Mouse (Mus musculus) brain, embryonic 14.5 days (tissue): ENCODE data around the gene Kcnip1. TPM values are rescaled to one million over a fixed set of nuclear protein-coding genes. Genes with fewer than 3 reads are reported as not detected.
A peak's percentile ranks its signal among the peaks of the same experiment; 100 is the strongest.

ENCODE experiments used
- DNase-seq: peaks from one replicate; pipeline ENCODE4 v3.0.0-alpha.2; 2011; ENCODE audit warnings: low read depth
- CTCF ChIP-seq: fragments of 200-500 bp; IDR thresholded peaks from 2 replicates; pipeline ENCODE4 v1.5.1; 2012; ENCODE audit warnings: inconsistent platforms, mild to moderate bottlenecking, moderate library complexity, borderline replicate concordance; ENCODE audit not compliant: insufficient read depth, insufficient read length; ENCODE audit errors: extremely low read depth
- POLR2A ChIP-seq: fragments of 200-500 bp; IDR thresholded peaks from 2 replicates; pipeline ENCODE4 v1.6.1; 2012; ENCODE audit warnings: mild to moderate bottlenecking, inconsistent platforms, borderline replicate concordance; ENCODE audit not compliant: poor library complexity, insufficient read depth, insufficient read length, severe bottlenecking; ENCODE audit errors: extremely low read depth
- polyA plus RNA-seq: library from polyadenylated mRNA; depleted of rRNA; stranded (reverse); fragments of >200 nt; gene quantifications from 2 replicates; pipeline ENCODE4 v1.2.3, GENCODE M21; 2012

Kcnip1 gene
- polyA plus RNA-seq, 1 experiment: 56.6 TPM

DNA sequence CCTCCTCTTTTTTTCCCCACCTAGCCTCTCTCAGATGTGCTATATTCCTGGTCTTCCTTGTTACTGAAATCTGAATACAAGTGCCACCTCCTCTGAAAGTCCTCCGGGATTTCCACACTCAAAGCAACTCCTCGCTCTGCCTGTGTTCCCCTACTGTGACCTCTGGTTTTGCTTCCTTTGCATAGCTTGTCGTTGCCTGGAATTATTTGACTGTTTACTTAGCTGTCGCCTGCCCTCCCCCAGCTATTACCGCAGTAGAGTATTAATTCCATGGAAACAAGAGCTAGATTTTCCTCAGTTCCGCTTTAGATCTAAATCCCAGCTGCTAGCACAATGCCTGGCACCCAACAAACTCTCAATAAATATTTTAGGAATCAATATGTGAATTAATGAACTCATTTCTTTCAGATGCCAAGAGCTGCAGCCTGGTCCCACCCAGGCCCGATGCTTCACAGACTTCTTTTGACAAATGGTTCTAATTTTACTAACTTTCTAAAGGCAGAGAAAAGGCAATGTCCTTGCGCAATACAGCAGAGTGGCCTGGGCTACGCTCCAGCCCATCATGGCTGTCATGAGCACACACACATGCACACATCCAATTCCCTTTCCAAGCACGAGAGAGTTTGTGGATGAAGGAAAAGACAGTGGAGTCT, 192.4 kb downstream of the Kcnip1 start:
- no peak for DNase-seq

GRCm38 (mm10) chr11:33799933-33800332, 193.0 kb downstream of the Kcnip1 start:
- peak; percentile 24 for DNase-seq

More for the DNA sequence above, 192.4 kb downstream of the Kcnip1 start:
- TF ChIP-seq POLR2A (no peak), CTCF (no peak)

DNA sequence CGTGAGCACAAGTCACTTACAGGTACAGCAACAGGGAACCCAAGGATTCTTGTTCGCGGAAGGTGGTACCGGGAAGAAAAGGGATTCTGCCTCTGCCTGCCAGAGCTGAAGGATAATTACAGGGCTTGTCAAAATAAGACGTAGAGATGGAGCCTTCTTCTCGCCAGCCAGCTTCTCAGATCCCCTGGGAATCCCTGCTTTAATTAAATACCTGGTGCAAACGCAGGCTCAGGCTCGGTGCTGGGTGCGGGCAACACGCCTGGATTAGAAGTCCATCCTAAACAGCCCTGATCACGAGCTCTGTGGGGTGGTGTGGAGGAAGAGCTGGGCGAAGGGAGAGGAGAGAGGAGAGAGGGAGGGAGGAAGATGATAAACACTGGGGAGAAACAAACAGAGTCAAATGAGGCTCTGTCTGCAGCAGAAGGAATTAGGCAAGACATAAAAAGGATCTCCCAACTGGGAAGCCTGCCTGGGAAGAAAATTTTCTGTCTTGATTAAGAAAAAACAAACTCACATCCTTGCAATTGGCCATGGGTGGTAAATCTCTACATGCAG, 194.8 kb downstream of the Kcnip1 start:
- peak; percentile 70 for DNase-seq
- TF ChIP-seq CTCF (no peak), POLR2A (no peak)

More at GRCm38 (mm10) chr11:33799933-33800332, 193.0 kb downstream of the Kcnip1 start:
- no peak for TF ChIP-seq CTCF
- TF ChIP-seq POLR2A: no peak

DNA sequence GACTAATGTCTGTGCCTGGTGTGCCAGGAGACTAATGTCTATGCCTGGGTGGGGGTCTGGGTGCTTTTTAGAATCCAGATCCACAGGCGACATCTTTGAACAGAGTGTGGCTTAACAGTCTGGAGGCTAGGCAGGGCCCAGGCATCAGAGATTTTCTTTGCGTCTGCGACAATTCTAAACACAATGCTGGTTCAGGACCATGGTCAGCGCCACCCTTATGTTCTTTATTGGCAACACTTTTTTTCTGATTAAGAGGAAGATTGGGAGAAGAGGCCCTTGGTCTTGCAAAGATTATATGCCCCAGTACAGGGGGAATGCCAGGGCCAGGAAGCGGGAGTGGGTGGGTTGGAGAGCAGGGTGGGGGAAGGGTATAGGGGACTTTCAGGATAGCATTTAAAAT, 205.6 kb downstream of the Kcnip1 start:
- peak; percentile 71 for DNase-seq
- TF ChIP-seq CTCF (no peak), POLR2A (no peak)

- DNase-seq: peak; percentile 93
These were observed 206.4 kb downstream of the Kcnip1 start for GRCm38 (mm10) chr11:33786572-33786971.

DNA sequence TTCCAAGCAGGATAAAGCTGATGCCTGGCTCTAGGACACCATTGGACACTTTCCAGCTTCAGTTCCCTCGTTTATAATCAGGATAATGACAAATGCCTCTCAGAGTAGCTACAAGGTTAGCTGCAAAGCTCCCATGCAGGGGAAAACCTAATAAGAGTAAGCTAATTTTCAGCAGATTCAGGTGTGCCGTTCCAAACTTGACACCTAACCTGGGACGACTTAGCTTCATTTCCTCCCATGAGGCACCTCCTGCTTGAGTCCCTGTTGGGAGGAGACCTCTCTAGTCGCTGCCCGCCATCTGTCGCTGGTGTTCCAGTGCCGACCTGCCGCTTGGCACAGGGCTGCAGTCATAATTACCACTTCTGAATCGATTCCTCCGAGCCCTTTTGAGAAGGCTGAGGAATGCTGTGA, 211.4 kb downstream of the Kcnip1 start:
- TF ChIP-seq POLR2A: no peak
- no peak for TF ChIP-seq CTCF
- DNase-seq: peak; percentile 90

More at GRCm38 (mm10) chr11:33786572-33786971, 206.4 kb downstream of the Kcnip1 start:
- TF ChIP-seq POLR2A: no peak
- TF ChIP-seq CTCF: no peak

- TF ChIP-seq CTCF: no peak
- no peak for TF ChIP-seq POLR2A
- DNase-seq: peak; percentile 72
These were observed 212.7 kb downstream of the Kcnip1 start for GRCm38 (mm10) chr11:33780263-33780662.

DNA sequence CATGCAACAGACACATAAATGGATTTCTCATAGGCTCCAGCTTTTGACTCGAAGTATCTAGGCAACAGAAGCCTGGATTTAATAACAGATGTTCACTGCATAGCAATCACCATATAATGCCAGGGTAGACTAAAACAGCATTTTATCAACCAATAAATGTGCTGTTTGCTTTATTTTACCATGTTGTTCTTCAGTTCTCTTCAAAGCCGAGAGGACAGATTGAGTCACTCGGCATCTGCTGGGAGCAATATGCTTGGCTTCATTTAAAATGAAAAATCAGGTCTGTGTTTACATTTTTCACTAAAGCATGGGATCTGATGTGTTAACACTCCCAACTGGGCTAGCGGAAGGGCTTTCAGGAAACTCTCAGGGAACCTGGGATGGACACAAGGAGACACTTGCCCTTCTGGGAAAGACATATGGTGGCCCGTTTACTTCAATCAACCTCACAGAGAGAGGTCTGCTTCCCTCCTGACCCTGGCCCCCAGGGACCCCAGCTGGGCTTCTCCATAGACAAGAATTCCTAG, 220.3 kb downstream of the Kcnip1 start:
- peak; percentile 85 for DNase-seq
- TF ChIP-seq CTCF (no peak), POLR2A (no peak)

DNA sequence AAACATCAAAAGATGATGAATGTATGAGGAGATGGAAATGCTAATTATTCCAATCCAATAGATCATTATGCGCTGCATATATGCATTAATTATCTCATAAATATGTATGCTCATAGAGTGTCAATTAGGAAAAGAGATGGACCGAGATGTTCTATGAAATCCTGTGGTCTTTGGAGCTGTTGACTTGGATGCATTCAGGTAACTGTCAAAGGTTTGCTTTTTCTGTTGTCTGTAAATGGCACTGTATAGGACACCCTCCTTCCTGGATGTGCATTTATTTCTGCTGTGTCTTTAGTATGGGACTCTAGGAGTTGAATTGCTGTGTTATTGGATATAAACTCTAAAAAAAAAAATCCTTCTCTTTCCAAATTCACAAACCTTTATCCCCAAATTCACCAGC, 220.9 kb downstream of the Kcnip1 start:
- DNase-seq: no peak
- no peak for TF ChIP-seq POLR2A

GRCm38 (mm10) chr11:33766976-33767938, 225.7 kb downstream of the Kcnip1 start:
- no peak for DNase-seq

GRCm38 (mm10) chr11:33761201-33761755, 231.7 kb downstream of the Kcnip1 start:
- DNase-seq: no peak
- TF ChIP-seq POLR2A (no peak), CTCF (no peak)

More at GRCm38 (mm10) chr11:33766976-33767938, 225.7 kb downstream of the Kcnip1 start:
- TF ChIP-seq POLR2A: no peak
- no peak for TF ChIP-seq CTCF

GRCm38 (mm10) chr11:33756624-33757023, 236.3 kb downstream of the Kcnip1 start:
- peak; percentile 89 for DNase-seq
- TF ChIP-seq CTCF: no peak
- no peak for TF ChIP-seq POLR2A
